Mouse (Mus musculus) adrenal gland, adult 2 months (tissue): ENCODE measurements around the gene Cd3eap. TPM values are rescaled to one million over a fixed set of nuclear protein-coding genes. Genes with fewer than 3 reads are reported as not detected.

Source experiments
- DNase-seq: peaks from one replicate; pipeline ENCODE4 v3.0.0; 2021
- microRNA-seq, 2 experiments: library from miRNA; unstranded; fragments of <30 nt; microRNA quantifications; one replicate each; pipeline ENCODE4 v1.2.0; 2021
- polyA plus RNA-seq: library from polyadenylated mRNA; depleted of rRNA; stranded (reverse); fragments of >200 nt; gene quantifications from 2 replicates; pipeline ENCODE4 v1.2.3, GENCODE M21; 2012; rRNA removed
- total RNA-seq, 2 experiments: library from RNA; stranded (reverse); gene quantifications; 2 replicates each; pipeline ENCODE4 v1.2.3; 2021

Cd3eap gene
- total and polyA plus RNA-seq, 3 experiments = 13.2 to 21.5 (median 13.3) TPM

GRCm38 (mm10) chr7:19307739-19308453, 51.4 kb downstream of the Cd3eap start:
- peak; percentile 86 for DNase-seq

- DNase-seq = no peak
Observed at GRCm38 (mm10) chr7:19306819-19307738, 52.2 kb downstream of the Cd3eap start.

Small RNAs within 50 kb of the gene (microRNA-seq; reads per million reads assigned to microRNA genes)
- 0 reads per million in 2 experiments for gene Mir343

Other genes starting within 250 kb of the Cd3eap start
- not detected for gene Gm4969, start 241.1 kb downstream of the Cd3eap start, total RNA-seq
- gene Gm4969, start 241.1 kb downstream of the Cd3eap start, polyA plus RNA-seq = 0.04 TPM in 1 of 2 replicates, not detected in the other
- 10 to 100 TPM; 11.9 to 12.8 TPM for gene Fbxo46, start 239.6 kb downstream of the Cd3eap start, total RNA-seq
- gene Fbxo46, start 239.6 kb downstream of the Cd3eap start, polyA plus RNA-seq = 12.8 and 13.5 TPM in 2 replicates
- gene Qpctl, start 210.2 kb downstream of the Cd3eap start, total RNA-seq = 10 to 100 TPM; 14.0 to 21.2 TPM
- 24.6 and 26.3 TPM in 2 replicates for gene Qpctl, start 210.2 kb downstream of the Cd3eap start, polyA plus RNA-seq
- gene Snrpd2, start 209.8 kb downstream of the Cd3eap start, total RNA-seq = 10 to 100 TPM; 78.3 to 93.6 TPM
- gene Snrpd2, start 209.8 kb downstream of the Cd3eap start, polyA plus RNA-seq = 5.3 and 7.9 TPM in 2 replicates
- gene Gipr, start 193.4 kb downstream of the Cd3eap start, total RNA-seq = under 1 TPM; 0.41 to 0.58 TPM
- 1.6 and 2.6 TPM in 2 replicates for gene Gipr, start 193.4 kb downstream of the Cd3eap start, polyA plus RNA-seq
- gene Eml2, start 183.1 kb downstream of the Cd3eap start, total RNA-seq = 10 to 100 TPM; 34.7 to 69.4 TPM
- 58.2 and 59.7 TPM in 2 replicates for gene Eml2, start 183.1 kb downstream of the Cd3eap start, polyA plus RNA-seq
- gene Gpr4, start 146.9 kb downstream of the Cd3eap start, total RNA-seq = 10 to 100 TPM in 1 of 2 experiments, 1 to 10 TPM in 1; 6.4 to 11.8 TPM
- 20.4 and 23.8 TPM in 2 replicates for gene Gpr4, start 146.9 kb downstream of the Cd3eap start, polyA plus RNA-seq
- 10 to 100 TPM; 31.2 to 43.5 TPM for gene Opa3, start 131.1 kb downstream of the Cd3eap start, total RNA-seq
- gene Opa3, start 131.1 kb downstream of the Cd3eap start, polyA plus RNA-seq = 30.2 and 32.3 TPM in 2 replicates
- gene Vasp, start 87.7 kb downstream of the Cd3eap start, total RNA-seq = 10 to 100 TPM; 45.8 to 55.8 TPM
- 136 and 143 TPM in 2 replicates for gene Vasp, start 87.7 kb downstream of the Cd3eap start, polyA plus RNA-seq
- gene Ppm1n, start 79.4 kb downstream of the Cd3eap start, total RNA-seq = not detected
- 0.09 and 0.68 TPM in 2 replicates for gene Ppm1n, start 79.4 kb downstream of the Cd3eap start, polyA plus RNA-seq
- 1 to 10 TPM; 4.2 to 7.4 TPM for gene Rtn2, start 76.9 kb downstream of the Cd3eap start, total RNA-seq
- 14.6 and 19.4 TPM in 2 replicates for gene Rtn2, start 76.9 kb downstream of the Cd3eap start, polyA plus RNA-seq
- gene Fosb, start 49.4 kb downstream of the Cd3eap start, total RNA-seq = 10 to 100 TPM in 1 of 2 experiments, 1 to 10 TPM in 1; 5.8 to 34.5 TPM
- gene Fosb, start 49.4 kb downstream of the Cd3eap start, polyA plus RNA-seq = 2.6 and 3.2 TPM in 2 replicates
- gene Ercc1, start 14.7 kb downstream of the Cd3eap start, total RNA-seq = 10 to 100 TPM; 36.5 to 40.8 TPM
- 36.3 and 37.8 TPM in 2 replicates for gene Ercc1, start 14.7 kb downstream of the Cd3eap start, polyA plus RNA-seq
- 1 to 10 TPM; 6.5 to 8.3 TPM for gene Ppp1r13l, start 266 bp upstream of the Cd3eap start, total RNA-seq
- 16.9 and 20.2 TPM in 2 replicates for gene Ppp1r13l, start 266 bp upstream of the Cd3eap start, polyA plus RNA-seq
- gene Ercc2, start 22.5 kb upstream of the Cd3eap start, total RNA-seq = 10 to 100 TPM; 21.7 to 25.5 TPM
- 92.3 and 94.7 TPM in 2 replicates for gene Ercc2, start 22.5 kb upstream of the Cd3eap start, polyA plus RNA-seq
- 1 to 10 TPM in 1 of 2 experiments, under 1 TPM in 1; 0.98 to 5.2 TPM for gene Klc3, start 44.6 kb upstream of the Cd3eap start, total RNA-seq
- 1.3 and 3.7 TPM in 2 replicates for gene Klc3, start 44.6 kb upstream of the Cd3eap start, polyA plus RNA-seq
- gene Ckm, start 45.3 kb upstream of the Cd3eap start, total RNA-seq = not detected
- gene Ckm, start 45.3 kb upstream of the Cd3eap start, polyA plus RNA-seq = 0.84 and 1.0 TPM in 2 replicates
- gene Mark4, start 99.3 kb upstream of the Cd3eap start, total RNA-seq = 10 to 100 TPM; 40.5 to 56.8 TPM
- gene Mark4, start 99.3 kb upstream of the Cd3eap start, polyA plus RNA-seq = 71.6 and 79.0 TPM in 2 replicates
- 10 to 100 TPM; 31.9 to 58.8 TPM for gene Exoc3l2, start 103.8 kb upstream of the Cd3eap start, total RNA-seq
- gene Exoc3l2, start 103.8 kb upstream of the Cd3eap start, polyA plus RNA-seq = 55.3 and 57.9 TPM in 2 replicates
- 10 to 100 TPM in 1 of 2 experiments, 1 to 10 TPM in 1; 9.8 to 13.2 TPM for gene Bloc1s3, start 148.9 kb upstream of the Cd3eap start, total RNA-seq
- 31.9 and 37.2 TPM in 2 replicates for gene Bloc1s3, start 148.9 kb upstream of the Cd3eap start, polyA plus RNA-seq
- gene Trappc6a, start 148.9 kb upstream of the Cd3eap start, total RNA-seq = 10 to 100 TPM; 70.2 to 81.4 TPM
- 253 and 254 TPM in 2 replicates for gene Trappc6a, start 148.9 kb upstream of the Cd3eap start, polyA plus RNA-seq
- gene Nkpd1, start 158.4 kb upstream of the Cd3eap start, total RNA-seq = under 1 TPM in 1 of 2 experiments, not detected in 1; 0.14 TPM
- 0.38 and 0.64 TPM in 2 replicates for gene Nkpd1, start 158.4 kb upstream of the Cd3eap start, polyA plus RNA-seq
- 10 to 100 TPM; 68.3 to 70.8 TPM for gene Ppp1r37, start 203.6 kb upstream of the Cd3eap start, total RNA-seq
- 159 and 163 TPM in 2 replicates for gene Ppp1r37, start 203.6 kb upstream of the Cd3eap start, polyA plus RNA-seq
- under 1 TPM; 0.69 to 0.98 TPM for gene Zfp296, start 217.8 kb upstream of the Cd3eap start, total RNA-seq
- gene Zfp296, start 217.8 kb upstream of the Cd3eap start, polyA plus RNA-seq = 3.1 and 3.4 TPM in 2 replicates
- 10 to 100 TPM; 83.8 to 84.2 TPM for gene Gemin7, start 218.1 kb upstream of the Cd3eap start, total RNA-seq
- gene Gemin7, start 218.1 kb upstream of the Cd3eap start, polyA plus RNA-seq = 177 and 183 TPM in 2 replicates
- gene Clasrp, start 245.0 kb upstream of the Cd3eap start, total RNA-seq = 10 to 100 TPM; 34.4 to 37.3 TPM
- 280 and 380 TPM in 2 replicates for gene Clasrp, start 245.0 kb upstream of the Cd3eap start, polyA plus RNA-seq